Mouse (Mus musculus) E14TG2a.4 (cell line): ENCODE data around the gene Ednrb.

ENCODE experiments used
- CTCF ChIP-seq: conservative IDR thresholded peaks from 2 replicates; pipeline ENCODE4 v1.5.1; 2014; ENCODE audit warnings: low read length
- NANOG ChIP-seq: IDR thresholded peaks from 2 replicates; pipeline ENCODE4 v1.6.1; 2014; ENCODE audit warnings: borderline replicate concordance, low read length, mixed read lengths

DNA sequence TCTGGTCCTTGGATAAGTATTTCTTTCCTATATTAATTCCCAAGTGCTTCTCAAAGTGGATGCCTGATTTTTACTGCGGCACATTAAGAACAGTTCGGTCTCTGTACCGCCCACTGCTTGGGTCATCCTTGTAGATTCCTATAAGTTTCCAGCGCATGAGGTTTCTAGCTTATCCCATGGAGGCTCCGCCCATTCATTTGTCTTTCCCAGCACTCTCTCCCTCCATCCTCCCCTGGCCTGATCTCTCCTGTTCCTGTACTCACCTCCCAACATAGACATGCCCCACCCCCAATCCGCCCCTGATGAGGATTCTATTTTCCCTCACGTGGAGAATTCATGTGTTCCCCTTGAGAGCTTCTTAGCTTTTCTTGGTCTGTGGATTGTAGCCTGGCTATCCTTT is 32.9 kb downstream of the Ednrb start:
- TF ChIP-seq CTCF = no peak
- TF ChIP-seq NANOG = no peak
